Mouse (Mus musculus) brain, embryonic 14.5 days (tissue): ENCODE measurements around the gene Gm6309.
"Not testable (repeated sequence)": the region's sequence is repeated elsewhere in the genome, so short reads cannot be mapped to it uniquely, and the experiment has no call there.

ENCODE experiments used
- CTCF ChIP-seq: fragments of 200-500 bp; IDR thresholded peaks from 2 replicates; pipeline ENCODE4 v1.5.1; 2012; ENCODE audit warnings: inconsistent platforms, mild to moderate bottlenecking, moderate library complexity, borderline replicate concordance; ENCODE audit not compliant: insufficient read depth, insufficient read length; ENCODE audit errors: extremely low read depth
- POLR2A ChIP-seq: fragments of 200-500 bp; IDR thresholded peaks from 2 replicates; pipeline ENCODE4 v1.6.1; 2012; ENCODE audit warnings: mild to moderate bottlenecking, inconsistent platforms, borderline replicate concordance; ENCODE audit not compliant: poor library complexity, insufficient read depth, insufficient read length, severe bottlenecking; ENCODE audit errors: extremely low read depth

- not testable (repeated sequence) for TF ChIP-seq CTCF, POLR2A
Observed at GRCm38 (mm10) chr5:146158326-146158725, 12.2 kb downstream of the Gm6309 start.
